Mouse (Mus musculus): ENCODE results near the gene Plekha5.
"Not testable (repeated sequence)": the region's sequence is repeated elsewhere in the genome, so short reads cannot be mapped to it uniquely, and the experiment has no call there.

The Plekha5 gene

GRCm38 (mm10) chr6:140576961-140577821 lies 153.3 kb downstream of the Plekha5 start:
- no peak for DNase-seq (ENCODE audit: low spot score)

- no peak for DNase-seq (ENCODE audit: low spot score)
Observed at GRCm38 (mm10) chr6:140577822-140578170, 153.9 kb downstream of the Plekha5 start.

- DNase-seq (ENCODE audit: low spot score) = not testable (repeated sequence)
Observed at GRCm38 (mm10) chr6:140578985-140579384, 155.1 kb downstream of the Plekha5 start.

- no peak for DNase-seq (ENCODE audit: low spot score)
Observed at GRCm38 (mm10) chr6:140580170-140580569, 156.3 kb downstream of the Plekha5 start.

- DNase-seq (ENCODE audit: low spot score) = no peak
Observed at GRCm38 (mm10) chr6:140586714-140587259, 162.9 kb downstream of the Plekha5 start.

GRCm38 (mm10) chr6:140591331-140591730 lies 167.5 kb downstream of the Plekha5 start:
- DNase-seq (ENCODE audit: low spot score) = no peak

GRCm38 (mm10) chr6:140592713-140593112 lies 168.9 kb downstream of the Plekha5 start:
- DNase-seq (ENCODE audit: low spot score) = peak; percentile 30

- DNase-seq (ENCODE audit: low spot score) = no peak
Observed at GRCm38 (mm10) chr6:140593420-140594170, 169.7 kb downstream of the Plekha5 start.

- not testable (repeated sequence) for DNase-seq (ENCODE audit: low spot score)
Observed at GRCm38 (mm10) chr6:140595551-140595950, 171.7 kb downstream of the Plekha5 start.

- DNase-seq (ENCODE audit: low spot score) = no peak
Observed at GRCm38 (mm10) chr6:140597381-140598329, 173.8 kb downstream of the Plekha5 start.

- no peak for DNase-seq (ENCODE audit: low spot score)
Observed at GRCm38 (mm10) chr6:140598516-140598915, 174.7 kb downstream of the Plekha5 start.

- no peak for DNase-seq (ENCODE audit: low spot score)
Observed at GRCm38 (mm10) chr6:140599337-140599736, 175.5 kb downstream of the Plekha5 start.

GRCm38 (mm10) chr6:140600671-140601070 lies 176.8 kb downstream of the Plekha5 start:
- not testable (repeated sequence) for DNase-seq (ENCODE audit: low spot score)

GRCm38 (mm10) chr6:140601175-140601574 lies 177.3 kb downstream of the Plekha5 start:
- peak; percentile 79 for DNase-seq (ENCODE audit: low spot score)

- DNase-seq (ENCODE audit: low spot score) = peak; percentile 59
Observed at GRCm38 (mm10) chr6:140603228-140603944, 179.5 kb downstream of the Plekha5 start.

- DNase-seq (ENCODE audit: low spot score) = not testable (repeated sequence)
Observed at GRCm38 (mm10) chr6:140605173-140605572, 181.3 kb downstream of the Plekha5 start.

GRCm38 (mm10) chr6:140605732-140606131 lies 181.9 kb downstream of the Plekha5 start:
- no peak for DNase-seq (ENCODE audit: low spot score)

GRCm38 (mm10) chr6:140606534-140606933 lies 182.7 kb downstream of the Plekha5 start:
- DNase-seq (ENCODE audit: low spot score) = no peak

GRCm38 (mm10) chr6:140608666-140609065 lies 184.8 kb downstream of the Plekha5 start:
- DNase-seq (ENCODE audit: low spot score) = no peak

GRCm38 (mm10) chr6:140609533-140609932 lies 185.7 kb downstream of the Plekha5 start:
- DNase-seq (ENCODE audit: low spot score) = no peak

GRCm38 (mm10) chr6:140610117-140610516 lies 186.3 kb downstream of the Plekha5 start:
- DNase-seq (ENCODE audit: low spot score) = no peak

Data from yolk sac, embryonic 10.5 days (tissue).